Mouse (Mus musculus): ENCODE results near the gene Ssh1. TPM values are rescaled to one million over a fixed set of nuclear protein-coding genes. Genes with fewer than 3 reads are reported as not detected.
A peak's percentile ranks its signal among the peaks of the same experiment; 100 is the strongest.

The Ssh1 gene
- total RNA-seq, 2 experiments from 2014 or later = 28.2 to 28.6 TPM

GRCm38 (mm10) chr5:114024390-114024789 is 30.7 kb upstream of the Ssh1 start:
- DNase-seq (ENCODE audit: extremely low spot score in 1 of 2, low spot score in 2 of 2) = no peak
- no peak overlapping the region for H3K27ac ChIP-seq
- no peak for TF ChIP-seq CTCF (IDR thresholded peaks at IDR 0.05)
- intact Hi-C loops (cut with DNase I) = no loop called here
- no peak overlapping the region for H3K4me3 ChIP-seq

GRCm38 (mm10) chr5:114015121-114015520 is 21.4 kb upstream of the Ssh1 start:
- Histone ChIP-seq H3K4me3 (no peak overlapping the region), H3K27ac (no peak overlapping the region)
- TF ChIP-seq CTCF (IDR thresholded peaks at IDR 0.05) = no peak
- intact Hi-C loops (cut with DNase I) = no loop called here
- no peak for DNase-seq (ENCODE audit: extremely low spot score in 1 of 2, low spot score in 2 of 2)

GRCm38 (mm10) chr5:114009049-114009448 is 15.4 kb upstream of the Ssh1 start:
- no peak for DNase-seq (ENCODE audit: extremely low spot score in 1 of 2, low spot score in 2 of 2)
- intact Hi-C loops (cut with DNase I) = no loop called here
- Histone ChIP-seq H3K27ac (no peak overlapping the region), H3K4me3 (no peak overlapping the region)
- TF ChIP-seq CTCF (IDR thresholded peaks at IDR 0.05) = no peak

DNA sequence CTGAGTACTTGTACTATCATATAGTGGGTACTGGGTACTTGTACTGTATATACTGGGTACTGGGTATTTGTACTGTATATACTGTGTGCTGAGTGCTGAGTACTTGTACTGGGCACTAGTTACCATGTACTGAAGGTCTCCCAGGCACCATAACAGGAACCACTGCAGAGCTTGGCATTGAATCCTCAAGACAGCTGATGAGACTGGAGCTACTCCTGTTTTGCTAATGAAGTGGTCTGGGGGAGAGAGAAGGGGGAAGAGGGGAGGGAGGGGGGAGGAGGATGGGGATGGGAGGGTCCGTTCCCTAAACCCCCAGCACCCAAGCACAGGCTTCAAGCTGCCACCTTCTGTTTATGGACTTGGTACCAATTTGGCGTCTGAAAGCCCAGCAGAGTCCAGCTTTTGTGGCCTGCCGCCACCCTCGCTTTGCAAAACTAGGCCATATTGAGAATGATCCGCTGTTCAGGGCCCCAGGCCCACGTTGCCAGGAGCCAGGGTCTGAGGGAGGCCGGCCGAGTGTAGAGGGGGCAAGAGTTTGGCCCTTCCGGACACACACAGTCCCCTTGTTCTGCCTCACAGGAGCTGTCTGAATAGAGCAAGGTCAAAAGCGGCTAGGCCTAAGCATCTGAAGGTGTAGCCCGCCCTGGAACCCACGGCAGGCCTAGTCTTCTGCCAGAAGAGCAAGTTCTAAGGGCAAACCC is 14.2 kb upstream of the Ssh1 start:
- Histone ChIP-seq H3K4me3 (no peak overlapping the region), H3K27ac (no peak overlapping the region)
- intact Hi-C loops (cut with DNase I) = no loop called here
- TF ChIP-seq CTCF (IDR thresholded peaks at IDR 0.05) = no peak
- DNase-seq (ENCODE audit: extremely low spot score in 1 of 2, low spot score in 2 of 2) = no peak

DNA sequence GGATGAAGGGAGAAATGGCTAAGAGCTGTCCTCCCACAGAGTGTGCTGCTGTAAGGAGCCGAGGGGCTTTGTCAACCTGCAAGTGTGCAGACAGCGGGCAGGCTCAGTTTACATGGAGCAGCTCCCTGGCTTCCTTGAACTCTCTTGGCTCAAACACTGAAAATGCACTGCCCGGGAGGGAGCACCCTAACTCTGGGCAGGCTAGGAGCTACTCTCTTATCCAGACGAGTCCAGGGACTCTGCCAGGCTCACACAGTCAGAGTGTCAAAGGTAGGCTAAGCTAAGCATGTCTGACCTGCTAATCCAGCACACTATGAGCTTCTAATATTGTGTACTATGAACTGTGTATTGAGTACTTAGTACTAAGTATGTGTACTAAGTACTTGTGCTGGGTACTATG is 13.3 kb upstream of the Ssh1 start:
- no peak overlapping the region for H3K4me3 ChIP-seq
- intact Hi-C loops (cut with DNase I) = no loop called here
- H3K27ac ChIP-seq = no peak overlapping the region
- DNase-seq (ENCODE audit: extremely low spot score in 1 of 2, low spot score in 2 of 2) = no peak
- TF ChIP-seq CTCF (IDR thresholded peaks at IDR 0.05) = no peak

GRCm38 (mm10) chr5:114005100-114005499 is 11.4 kb upstream of the Ssh1 start:
- TF ChIP-seq CTCF (IDR thresholded peaks at IDR 0.05) = no peak
- Histone ChIP-seq H3K27ac (no peak overlapping the region), H3K4me3 (no peak overlapping the region)
- intact Hi-C loops (cut with DNase I) = no loop called here
- DNase-seq (ENCODE audit: extremely low spot score in 1 of 2, low spot score in 2 of 2) = no peak

- Histone ChIP-seq H3K27ac (no peak overlapping the region), H3K4me3 (no peak overlapping the region)
- intact Hi-C loops (cut with DNase I) = no loop called here
- DNase-seq (ENCODE audit: extremely low spot score in 1 of 2, low spot score in 2 of 2) = no peak
- no peak for TF ChIP-seq CTCF (IDR thresholded peaks at IDR 0.05)
Measured at GRCm38 (mm10) chr5:114004573-114004972, 10.9 kb upstream of the Ssh1 start.

DNA sequence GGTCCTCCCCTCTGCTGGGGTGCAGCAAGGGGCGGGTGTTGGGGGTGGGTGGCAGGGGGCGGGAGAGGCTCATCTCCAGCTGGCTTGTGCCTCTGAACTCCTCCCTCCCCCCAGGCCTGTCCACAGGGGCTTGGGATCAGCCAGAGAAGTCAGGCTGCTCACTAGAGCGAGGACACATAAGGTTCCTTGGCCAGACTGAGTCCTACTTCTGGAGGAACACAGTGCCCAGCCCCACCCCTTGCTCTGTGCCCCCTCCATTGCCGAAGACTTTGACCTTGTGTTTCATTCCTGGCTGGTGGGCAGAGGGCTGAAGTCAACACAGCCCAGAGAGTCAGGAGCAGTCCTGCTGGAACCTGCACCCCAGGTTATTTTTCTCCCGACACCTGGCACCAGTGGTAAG is 9.8 kb upstream of the Ssh1 start, which contains the start of gene Dao:
Gene Dao (plus strand): TSS at position 162 of the 400 bp plus-strand sequence.
- no peak for TF ChIP-seq CTCF (IDR thresholded peaks at IDR 0.05)
- H3K27ac ChIP-seq = no peak within 1 kb of the TSS
- intact Hi-C loops (cut with DNase I) = no loop called here
- no peak within 1 kb of the TSS for H3K4me3 ChIP-seq
- no peak for DNase-seq (ENCODE audit: extremely low spot score in 1 of 2, low spot score in 2 of 2)

DNA sequence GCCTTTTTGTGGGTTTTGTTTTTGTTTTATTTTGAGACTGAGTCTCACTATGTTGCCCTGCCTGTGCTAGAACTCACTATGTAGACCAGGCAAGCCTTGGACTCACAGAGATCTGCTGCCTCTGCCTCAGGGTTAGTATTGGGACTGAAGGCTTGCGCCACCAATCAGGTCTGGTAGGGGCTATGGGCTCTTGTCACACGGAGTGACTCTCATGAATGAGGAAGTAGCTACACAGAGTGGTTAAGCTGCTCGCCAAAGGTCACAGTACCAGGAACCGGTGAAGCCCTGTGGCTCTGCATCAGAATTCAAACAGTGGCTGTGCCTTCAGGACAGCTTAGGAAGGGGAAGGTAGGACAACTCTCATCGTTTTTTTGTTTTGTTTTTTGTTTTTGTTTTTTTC is 5.7 kb upstream of the Ssh1 start:
- no peak for DNase-seq (ENCODE audit: extremely low spot score in 1 of 2, low spot score in 2 of 2)
- H3K4me3 ChIP-seq = no peak overlapping the region
- no peak overlapping the region for H3K27ac ChIP-seq
- no peak for TF ChIP-seq CTCF (IDR thresholded peaks at IDR 0.05)
- intact Hi-C loops (cut with DNase I) = no loop called here

GRCm38 (mm10) chr5:113996458-113996857 is 2.8 kb upstream of the Ssh1 start:
- no peak overlapping the region for H3K4me3 ChIP-seq
- no peak overlapping the region for H3K27ac ChIP-seq
- DNase-seq (ENCODE audit: extremely low spot score in 1 of 2, low spot score in 2 of 2) = no peak
- no peak for TF ChIP-seq CTCF (IDR thresholded peaks at IDR 0.05)
- intact Hi-C loops (cut with DNase I) = no loop called here

DNA sequence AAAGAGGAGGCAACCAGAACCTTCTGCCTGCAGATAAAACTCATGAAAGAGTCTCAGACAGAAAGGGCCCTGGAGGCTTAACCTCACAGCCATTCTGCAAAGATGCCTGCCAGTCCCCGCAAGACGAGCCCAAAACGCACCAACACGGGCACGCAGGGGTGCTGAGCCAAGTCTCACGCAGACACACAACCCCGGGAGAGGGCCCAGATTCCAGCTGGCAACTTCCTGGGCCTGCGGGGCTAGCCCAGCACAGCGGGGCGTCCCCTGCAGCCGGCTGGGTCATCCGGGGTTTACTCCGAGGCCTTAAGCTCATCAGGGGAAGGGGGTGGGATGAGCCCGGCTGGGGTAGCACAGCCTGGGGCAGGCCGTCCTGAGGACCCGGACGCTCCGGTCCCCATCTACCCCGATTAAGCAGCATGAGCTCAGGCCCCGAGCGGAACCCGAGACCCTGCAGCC is 635 bp downstream of the Ssh1 start:
- no peak for TF ChIP-seq CTCF (IDR thresholded peaks at IDR 0.05)
- DNase-seq (ENCODE audit: extremely low spot score in 1 of 2, low spot score in 2 of 2) = peak in 1 of 2 experiments; percentile 45
- Histone ChIP-seq H3K4me3 (peak overlapping the region; percentile 91), H3K27ac (peak overlapping the region; percentile 94)
- intact Hi-C loops (cut with DNase I) = loop anchor here (5.0 kb wide), 1 partner anchor 36 kb away; no protein-coding TSS in a partner anchor

GRCm38 (mm10) chr5:113992339-113992831 is 1.3 kb downstream of the Ssh1 start:
- intact Hi-C loops (cut with DNase I) = loop anchor here (5.0 kb wide), 1 partner anchor 35 kb away; no protein-coding TSS in a partner anchor
- TF ChIP-seq CTCF (IDR thresholded peaks at IDR 0.05) = no peak
- DNase-seq (ENCODE audit: extremely low spot score in 1 of 2, low spot score in 2 of 2) = no peak

GRCm38 (mm10) chr5:113991141-113991540 is 2.6 kb downstream of the Ssh1 start:
- no peak for DNase-seq (ENCODE audit: extremely low spot score in 1 of 2, low spot score in 2 of 2)
- no peak overlapping the region for H3K4me3 ChIP-seq
- TF ChIP-seq CTCF (IDR thresholded peaks at IDR 0.05) = no peak
- intact Hi-C loops (cut with DNase I) = loop anchor here (5.0 kb wide), 1 partner anchor 34 kb away; no protein-coding TSS in a partner anchor
- no peak overlapping the region for H3K27ac ChIP-seq

More at GRCm38 (mm10) chr5:113992339-113992831, 1.3 kb downstream of the Ssh1 start:
- Histone ChIP-seq H3K27ac (peak overlapping the region; percentile 94), H3K4me3 (peak overlapping the region; percentile 91)
